Mouse (Mus musculus) erythroblast, embryonic 14.5 days (primary cell): ENCODE results near the gene Tns3. TPM values are rescaled to one million over a fixed set of nuclear protein-coding genes. Genes with fewer than 3 reads are reported as not detected.

ENCODE experiments used
- H3K27me3 ChIP-seq: 2 replicates; pipeline ENCODE4 v1.6.1; 2012; ENCODE audit warnings: inconsistent platforms; ENCODE audit not compliant: control insufficient read depth
- H3K36me3 ChIP-seq: 2 replicates; pipeline ENCODE4 v1.6.1; 2012; ENCODE audit warnings: mild to moderate bottlenecking, inconsistent platforms; ENCODE audit not compliant: control insufficient read depth
- H3K4me1 ChIP-seq: 2 replicates; pipeline ENCODE4 v1.6.1; 2012; ENCODE audit warnings: inconsistent platforms; ENCODE audit not compliant: control insufficient read depth
- H3K4me3 ChIP-seq: replicated peaks from 2 replicates; pipeline ENCODE3; 2012; ENCODE audit warnings: moderate library complexity, mild to moderate bottlenecking, inconsistent platforms
- H3K9me3 ChIP-seq: 2 replicates; pipeline ENCODE4 v1.6.1; 2012; ENCODE audit warnings: low read length, inconsistent platforms, mixed read lengths; ENCODE audit not compliant: control insufficient read depth
- GATA1 ChIP-seq: IDR thresholded peaks from 2 replicates; pipeline ENCODE4 v1.6.1; 2012; ENCODE audit warnings: low read length, inconsistent platforms, mixed read lengths
- TAL1 ChIP-seq: IDR thresholded peaks from 3 replicates; pipeline ENCODE4 v1.6.1; 2012; ENCODE audit warnings: low read length, inconsistent platforms, mixed read lengths
- polyA plus RNA-seq: library from polyadenylated mRNA; stranded (reverse); fragments of >175 nt; gene quantifications from 2 replicates; pipeline ENCODE4 v1.2.3, GENCODE M21; 2012

Tns3 gene
- 0.01 TPM in 2 replicates for polyA plus RNA-seq

DNA sequence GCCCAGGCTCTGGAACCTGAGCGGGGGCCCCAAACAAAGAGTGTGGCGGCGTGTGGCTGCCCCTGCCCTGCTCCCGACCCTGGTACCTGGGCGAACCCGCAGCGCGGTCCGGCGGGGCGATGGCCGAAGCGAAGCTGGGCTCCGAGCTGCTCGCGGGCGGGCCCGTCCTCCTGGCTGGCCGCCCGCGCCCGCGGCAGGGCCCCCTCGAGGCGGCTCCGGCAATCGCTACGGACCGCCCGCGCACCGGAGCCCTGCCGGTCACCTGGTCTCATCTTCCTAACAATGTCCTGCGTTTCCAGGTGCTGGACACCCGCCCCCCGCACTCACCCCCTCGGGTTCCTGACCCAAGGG is at the start of gene Tns3:
Gene Tns3, minus strand, starts transcription at position 143 of the 351 bp plus-strand sequence.
- peak within 1 kb of the TSS; percentile 59 for H3K4me3 ChIP-seq
- peaks cover 6% of the 10 kb centered on the region for H3K4me1 ChIP-seq
- no peaks in the 10 kb centered on the region for H3K36me3 ChIP-seq
- no peaks in the 10 kb centered on the region for H3K9me3 ChIP-seq
- TF ChIP-seq GATA1 (no peak), TAL1 (no peak)
- peaks cover 31% of the 10 kb centered on the region for H3K27me3 ChIP-seq

DNA sequence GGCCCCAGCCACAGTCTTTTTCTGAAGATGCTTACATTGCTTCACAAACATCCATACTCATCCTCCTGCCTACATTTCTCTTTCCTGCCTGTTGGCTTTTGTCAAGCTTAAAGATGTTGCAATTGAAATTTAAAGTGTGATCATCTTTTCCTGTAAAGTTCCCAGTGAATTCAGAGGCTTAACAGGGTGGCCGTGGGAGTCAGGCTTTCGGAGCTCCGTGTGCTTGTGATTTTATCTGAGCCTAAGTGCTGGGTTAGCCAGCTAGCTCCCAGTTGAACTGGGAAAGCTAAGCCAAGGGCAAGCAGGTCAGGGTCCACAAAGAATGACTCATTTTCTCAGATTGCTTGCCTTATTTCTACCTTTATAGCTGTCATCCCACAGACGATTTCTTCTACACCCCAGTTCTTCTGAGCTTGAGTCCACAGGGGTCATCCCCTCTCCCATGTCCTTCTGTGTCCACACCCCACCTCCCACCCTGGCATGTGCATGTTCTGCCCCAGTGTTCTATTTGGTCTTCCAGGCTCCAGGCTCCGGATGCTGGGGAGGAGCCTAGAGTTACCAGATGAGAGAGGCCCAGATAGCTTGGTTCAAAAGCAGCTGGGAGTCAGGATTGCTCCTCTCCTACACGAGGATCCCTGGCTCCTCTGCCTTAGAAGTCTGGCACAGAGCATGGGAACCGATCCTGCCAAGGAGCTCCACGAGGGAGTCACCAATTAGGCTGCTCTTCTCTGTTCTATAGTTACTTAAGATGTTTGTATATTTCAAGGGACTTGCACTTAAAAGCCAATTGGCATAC is 42.1 kb upstream of the Tns3 start:
- Histone ChIP-seq H3K4me1 (no peaks in the 10 kb centered on the region), H3K27me3 (no peaks in the 10 kb centered on the region), H3K36me3 (no peaks in the 10 kb centered on the region), H3K9me3 (no peaks in the 10 kb centered on the region), H3K4me3 (no peak overlapping the region)
- no peak for TF ChIP-seq TAL1
- no peak for TF ChIP-seq GATA1

- no peak for TF ChIP-seq GATA1
- no peak for TF ChIP-seq TAL1
- H3K4me1 ChIP-seq = no peaks in the 10 kb centered on the region
- H3K27me3 ChIP-seq = no peaks in the 10 kb centered on the region
- no peaks in the 10 kb centered on the region for H3K9me3 ChIP-seq
- H3K4me3 ChIP-seq = no peak overlapping the region
- H3K36me3 ChIP-seq = no peaks in the 10 kb centered on the region
These were observed 40.8 kb upstream of the Tns3 start for GRCm38 (mm10) chr11:8705156-8705555.

GRCm38 (mm10) chr11:8703876-8704275 is 39.5 kb upstream of the Tns3 start:
- TF ChIP-seq TAL1 (no peak), GATA1 (no peak)
- no peaks in the 10 kb centered on the region for H3K4me1 ChIP-seq
- no peaks in the 10 kb centered on the region for H3K36me3 ChIP-seq
- H3K27me3 ChIP-seq = no peaks in the 10 kb centered on the region
- no peak overlapping the region for H3K4me3 ChIP-seq
- H3K9me3 ChIP-seq = no peaks in the 10 kb centered on the region

GRCm38 (mm10) chr11:8702532-8702886 is 38.2 kb upstream of the Tns3 start:
- TF ChIP-seq GATA1 = no peak
- no peak for TF ChIP-seq TAL1
- no peaks in the 10 kb centered on the region for H3K4me1 ChIP-seq
- H3K4me3 ChIP-seq = no peak overlapping the region
- H3K27me3 ChIP-seq = no peaks in the 10 kb centered on the region
- H3K9me3 ChIP-seq = no peaks in the 10 kb centered on the region
- H3K36me3 ChIP-seq = no peaks in the 10 kb centered on the region

DNA sequence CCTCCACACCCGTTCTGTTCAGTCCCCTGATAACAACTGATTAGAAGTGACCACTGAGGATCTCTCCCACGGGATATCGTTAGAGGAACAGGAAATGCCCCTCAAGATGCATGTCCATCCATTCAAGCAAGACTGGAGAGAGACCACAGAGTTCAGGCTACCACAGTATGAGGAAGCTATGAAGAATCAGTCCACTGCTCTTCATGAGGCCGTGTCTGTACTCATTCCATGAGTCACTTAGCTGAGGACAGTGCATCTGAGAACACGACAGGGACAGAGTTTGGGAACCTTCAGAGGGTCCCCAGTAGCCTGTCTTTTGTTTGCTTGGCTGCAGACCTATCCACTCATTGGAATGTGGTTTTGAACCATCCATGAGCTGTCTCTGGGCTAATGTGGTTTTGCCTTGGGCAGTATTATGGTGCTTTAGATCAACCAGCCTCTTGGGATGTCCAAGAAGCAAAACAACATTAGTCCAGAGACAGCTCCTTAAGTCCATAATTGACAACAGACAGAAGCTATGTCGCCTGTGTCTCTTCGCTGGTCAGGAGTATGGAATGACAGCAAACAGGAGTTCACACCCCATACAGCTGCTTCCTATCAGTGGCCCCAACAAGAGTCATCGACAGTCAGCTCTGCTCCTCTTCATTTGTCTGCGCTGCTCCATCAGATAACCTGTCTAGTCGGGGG is 37.7 kb upstream of the Tns3 start:
- Histone ChIP-seq H3K4me3 (no peak overlapping the region), H3K4me1 (no peaks in the 10 kb centered on the region), H3K9me3 (no peaks in the 10 kb centered on the region), H3K27me3 (no peaks in the 10 kb centered on the region), H3K36me3 (no peaks in the 10 kb centered on the region)
- TF ChIP-seq GATA1 (no peak), TAL1 (no peak)

GRCm38 (mm10) chr11:8701400-8701799 is 37.1 kb upstream of the Tns3 start:
- H3K4me3 ChIP-seq = no peak overlapping the region
- H3K9me3 ChIP-seq = no peaks in the 10 kb centered on the region
- TF ChIP-seq TAL1 = no peak
- no peak for TF ChIP-seq GATA1
- H3K4me1 ChIP-seq = no peaks in the 10 kb centered on the region
- H3K36me3 ChIP-seq = no peaks in the 10 kb centered on the region
- H3K27me3 ChIP-seq = no peaks in the 10 kb centered on the region

DNA sequence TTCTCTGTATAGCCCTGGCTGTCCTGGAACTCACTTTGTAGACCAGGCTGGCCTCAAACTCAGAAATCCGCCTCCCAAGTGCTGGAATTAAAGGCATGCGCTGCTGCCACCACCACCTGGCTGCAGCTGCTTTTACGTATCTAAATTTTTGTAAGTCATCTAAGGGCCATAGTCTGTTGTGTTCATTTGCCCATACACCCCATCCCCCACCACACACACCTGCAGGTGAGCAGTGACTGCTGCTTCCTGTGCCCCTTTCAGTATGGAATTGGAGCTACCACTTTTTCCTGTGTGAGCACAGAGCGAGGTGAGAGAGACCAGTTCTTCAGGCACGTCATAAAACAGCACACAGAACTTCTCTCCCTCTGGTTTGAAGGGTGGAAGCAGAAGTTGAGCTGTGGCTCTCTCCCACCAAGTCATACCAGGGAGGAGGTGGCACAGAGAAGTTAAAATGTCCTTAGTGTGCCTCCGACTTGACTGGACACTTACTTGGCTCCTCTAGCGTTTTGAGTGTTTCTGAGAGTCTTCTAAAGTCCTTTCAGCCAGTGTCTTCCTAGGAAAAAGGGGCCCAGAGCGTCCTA is 36.4 kb upstream of the Tns3 start:
- H3K27me3 ChIP-seq = no peaks in the 10 kb centered on the region
- H3K9me3 ChIP-seq = no peaks in the 10 kb centered on the region
- H3K4me1 ChIP-seq = no peaks in the 10 kb centered on the region
- H3K4me3 ChIP-seq = no peak overlapping the region
- TF ChIP-seq TAL1 = no peak
- no peak for TF ChIP-seq GATA1
- H3K36me3 ChIP-seq = no peaks in the 10 kb centered on the region

DNA sequence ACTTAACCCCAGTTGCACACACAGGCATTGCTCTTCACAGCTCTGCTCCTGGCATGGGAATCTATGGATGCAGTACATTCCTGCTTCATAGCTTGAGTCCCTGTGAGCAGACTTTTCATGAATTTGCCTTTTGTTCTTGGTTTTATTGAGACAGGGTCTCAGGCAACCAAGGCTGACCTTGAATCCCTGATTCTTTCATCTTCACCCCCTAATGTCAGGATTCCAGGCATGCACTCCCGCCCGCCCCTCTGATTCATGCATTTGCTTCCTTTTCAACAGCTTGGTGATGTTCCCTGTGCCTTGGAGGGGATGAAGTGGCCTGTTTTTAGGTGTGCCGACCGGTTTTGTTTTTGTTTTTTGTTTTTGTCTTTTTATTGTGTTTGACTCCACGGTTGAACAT is 35.4 kb upstream of the Tns3 start:
- Histone ChIP-seq H3K36me3 (no peaks in the 10 kb centered on the region), H3K9me3 (no peaks in the 10 kb centered on the region), H3K4me1 (no peaks in the 10 kb centered on the region), H3K4me3 (no peak overlapping the region), H3K27me3 (no peaks in the 10 kb centered on the region)
- TF ChIP-seq GATA1 (no peak), TAL1 (no peak)
